Mouse (Mus musculus): ENCODE data around the gene Nacc1.

Nacc1 gene

GRCm38 (mm10) chr8:84661961-84662571 is 25.6 kb downstream of the Nacc1 start:
- peak; percentile 71 for DNase-seq

GRCm38 (mm10) chr8:84661458-84661871 is 26.2 kb downstream of the Nacc1 start:
- peak; percentile 74 for DNase-seq

- peak; percentile 50 for DNase-seq
Measured at GRCm38 (mm10) chr8:84660819-84661457, 26.7 kb downstream of the Nacc1 start.

- DNase-seq = peak; percentile 83
Measured at GRCm38 (mm10) chr8:84659936-84660818, 27.5 kb downstream of the Nacc1 start.

- no peak for DNase-seq
Measured at GRCm38 (mm10) chr8:84658951-84659350, 28.7 kb downstream of the Nacc1 start.

GRCm38 (mm10) chr8:84657680-84658079 is 30.0 kb downstream of the Nacc1 start:
- no peak for DNase-seq

GRCm38 (mm10) chr8:84657203-84657602 is 30.5 kb downstream of the Nacc1 start:
- DNase-seq = no peak

- peak; percentile 78 for DNase-seq
Measured at GRCm38 (mm10) chr8:84656641-84657126, 31.0 kb downstream of the Nacc1 start.

- DNase-seq = no peak
Measured at GRCm38 (mm10) chr8:84656191-84656525, 31.5 kb downstream of the Nacc1 start.

- DNase-seq = no peak
Measured at GRCm38 (mm10) chr8:84655336-84656190, 32.1 kb downstream of the Nacc1 start.

- no peak for DNase-seq
Measured at GRCm38 (mm10) chr8:84654597-84654996, 33.1 kb downstream of the Nacc1 start.

- DNase-seq = no peak
Measured at GRCm38 (mm10) chr8:84653092-84653631, 34.5 kb downstream of the Nacc1 start.

GRCm38 (mm10) chr8:84650213-84650612 is 37.4 kb downstream of the Nacc1 start:
- DNase-seq = no peak

GRCm38 (mm10) chr8:84647461-84647901 is 40.2 kb downstream of the Nacc1 start:
- no peak for DNase-seq

GRCm38 (mm10) chr8:84646800-84647199 is 40.9 kb downstream of the Nacc1 start:
- DNase-seq = no peak

- DNase-seq = no peak
Measured at GRCm38 (mm10) chr8:84643019-84643418, 44.6 kb downstream of the Nacc1 start.

GRCm38 (mm10) chr8:84641578-84642361 is 45.9 kb downstream of the Nacc1 start:
- DNase-seq = no peak

- DNase-seq = no peak
Measured at GRCm38 (mm10) chr8:84640617-84641294, 46.9 kb downstream of the Nacc1 start.

- DNase-seq = no peak
Measured at GRCm38 (mm10) chr8:84640010-84640588, 47.6 kb downstream of the Nacc1 start.
